Mouse (Mus musculus) spleen, postnatal 4 days (tissue): ENCODE results near the gene Urgcp.

Experiments
- DNase-seq, 2 experiments: peaks; one replicate each; pipeline ENCODE4 v3.0.0; 2022; ENCODE audit warnings: low spot score in 2 of 2

Gene Urgcp

DNA sequence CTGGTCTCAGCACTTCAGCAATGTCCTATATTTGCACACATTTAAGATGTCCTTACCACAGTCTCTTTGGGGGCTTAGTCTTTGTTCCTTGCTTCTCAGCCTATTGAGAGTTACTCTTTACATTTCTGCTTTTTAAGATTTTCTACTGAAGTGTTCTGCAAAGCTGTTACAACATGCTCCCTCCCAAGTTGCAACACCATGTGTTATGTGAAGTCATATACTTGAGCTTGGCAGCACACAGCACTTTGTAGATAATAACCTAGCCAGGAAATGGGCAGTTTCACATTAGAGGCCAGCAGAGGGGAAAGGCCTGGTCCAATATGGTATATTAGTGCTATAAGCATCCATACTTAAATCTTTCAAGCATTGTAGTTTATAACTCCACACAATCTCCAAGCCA, 23.6 kb upstream of the Urgcp start:
- no peak for DNase-seq

DNA sequence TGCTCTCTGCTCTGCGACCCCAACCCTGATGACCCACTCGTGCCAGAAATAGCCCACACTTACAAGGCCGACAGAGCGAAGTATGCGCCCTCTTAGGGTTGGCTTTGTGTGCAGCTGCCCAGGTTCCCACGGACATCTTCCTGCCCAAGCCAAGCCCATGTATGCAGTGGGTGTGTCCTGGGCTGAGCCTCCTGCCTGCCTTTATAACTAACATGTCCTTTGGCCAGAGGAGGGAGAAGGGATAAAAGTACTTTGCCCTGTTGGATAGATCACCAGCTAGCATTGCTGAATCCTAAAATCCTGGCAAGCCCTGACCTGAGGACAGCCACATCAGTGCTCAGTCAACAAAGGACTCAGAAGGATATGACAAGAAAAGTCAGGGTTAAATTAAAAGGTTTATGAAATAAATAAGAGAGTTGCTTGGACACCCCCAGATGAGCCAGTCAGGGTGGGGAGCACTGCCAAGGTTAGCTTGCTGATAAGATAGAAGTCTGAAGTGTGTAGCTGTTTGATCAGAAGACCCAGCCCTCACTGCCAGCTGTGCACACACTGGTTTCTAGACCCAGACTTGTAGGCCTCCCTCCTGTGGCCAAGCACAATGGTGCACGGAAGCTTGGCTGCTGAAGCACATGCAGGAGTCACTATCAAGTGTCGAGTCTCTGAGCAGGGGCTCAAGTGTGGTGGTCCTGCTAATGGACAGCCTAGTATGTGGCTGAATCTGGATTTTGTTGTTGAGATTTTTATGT, 20.2 kb upstream of the Urgcp start:
- DNase-seq = no peak

DNA sequence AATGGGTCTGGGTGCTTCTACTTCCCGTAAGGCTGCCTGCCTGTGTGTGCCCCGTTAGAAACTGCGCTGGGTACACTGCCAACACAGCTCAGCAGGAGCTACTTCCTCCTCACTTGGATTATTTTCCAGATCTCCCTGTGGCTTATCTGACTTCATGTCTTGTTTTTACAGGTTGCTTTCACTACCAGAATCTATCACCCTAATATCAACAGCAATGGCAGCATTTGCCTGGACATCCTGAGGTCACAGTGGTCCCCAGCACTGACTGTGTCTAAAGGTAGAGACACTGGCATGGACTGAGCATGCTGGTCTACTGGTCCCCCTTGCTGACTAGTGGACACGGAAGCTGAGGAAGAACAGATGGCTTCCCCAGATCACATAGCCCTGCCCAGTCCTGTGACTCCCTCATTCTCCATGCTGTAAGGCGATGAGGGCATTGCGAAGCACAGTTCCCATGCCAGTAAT, 17.9 kb upstream of the Urgcp start:
- no peak for DNase-seq

DNA sequence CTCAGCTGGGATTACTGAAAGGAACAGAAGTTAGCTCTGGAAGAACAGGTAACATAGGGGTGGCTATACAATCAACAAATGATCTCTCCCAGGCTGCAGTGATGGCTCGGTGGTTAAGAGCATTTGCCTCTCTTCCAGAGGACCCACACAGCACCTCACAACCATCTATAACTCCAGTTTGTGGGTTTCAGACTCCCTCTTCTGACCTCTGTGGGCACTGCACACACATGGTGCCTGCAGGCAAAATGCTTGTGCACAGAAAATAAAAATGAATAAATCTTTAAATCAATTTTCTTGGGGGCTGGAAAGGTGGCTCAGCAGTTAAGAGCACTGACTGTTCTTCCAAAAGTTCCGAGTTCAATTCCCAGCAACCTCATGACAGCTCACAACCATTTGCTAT, 16.3 kb upstream of the Urgcp start:
- DNase-seq = no peak

DNA sequence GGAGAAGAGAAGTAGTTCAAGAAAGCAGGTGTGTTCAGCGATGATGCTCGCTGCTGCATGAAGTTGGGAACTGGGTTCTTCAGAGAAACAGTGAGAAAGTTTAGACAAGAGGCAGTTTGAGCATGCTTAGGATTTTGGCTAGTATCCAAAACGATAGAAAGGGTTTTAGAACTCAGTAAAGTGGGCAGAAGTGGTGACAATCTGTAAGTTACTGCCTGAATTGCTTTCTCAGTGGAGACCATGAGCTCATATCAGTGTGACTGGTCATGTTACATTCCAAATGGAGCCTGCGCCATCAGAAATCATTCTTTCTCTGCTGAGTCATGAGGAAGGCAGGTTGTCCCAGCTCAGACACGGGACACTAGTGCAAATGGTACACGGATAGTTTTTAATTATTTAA, 3.8 kb upstream of the Urgcp start:
- DNase-seq = no peak

DNA sequence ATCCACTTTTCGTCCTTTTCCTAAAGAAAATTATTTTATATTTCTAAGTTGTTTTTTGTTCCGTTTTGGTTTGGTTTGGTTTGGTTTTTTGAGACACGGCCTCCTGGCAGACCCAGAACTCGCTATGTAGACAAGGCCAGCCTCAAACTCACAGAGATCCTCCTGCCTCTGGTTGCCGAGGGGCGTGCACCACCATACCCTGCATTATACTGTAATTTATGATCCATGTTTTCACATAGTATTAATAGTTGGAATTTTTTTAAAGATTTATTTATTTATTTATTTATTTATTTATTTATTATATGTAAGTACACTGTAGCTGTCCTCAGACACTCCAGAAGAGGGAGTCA, 432 bp upstream of the Urgcp start:
- DNase-seq = no peak

DNA sequence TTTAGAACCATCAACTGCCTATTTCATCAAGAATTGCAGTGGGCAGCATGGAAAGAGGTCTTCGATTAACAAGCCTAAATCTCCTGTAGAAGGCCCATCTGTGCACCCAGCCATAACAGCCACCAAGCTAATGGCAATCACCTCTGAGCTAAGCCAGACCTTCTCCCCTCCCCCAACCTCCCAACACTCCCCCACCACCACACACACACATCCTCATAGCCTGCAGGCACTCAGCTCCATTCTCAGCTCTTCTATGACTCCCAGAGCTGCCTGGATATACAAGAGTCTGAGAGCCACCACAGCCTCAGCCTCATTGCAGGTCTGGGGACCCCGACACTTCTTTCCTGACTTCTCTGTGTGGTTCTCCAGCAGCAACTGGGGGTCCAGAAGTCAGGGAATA, 8.4 kb downstream of the Urgcp start:
- no peak for DNase-seq

DNA sequence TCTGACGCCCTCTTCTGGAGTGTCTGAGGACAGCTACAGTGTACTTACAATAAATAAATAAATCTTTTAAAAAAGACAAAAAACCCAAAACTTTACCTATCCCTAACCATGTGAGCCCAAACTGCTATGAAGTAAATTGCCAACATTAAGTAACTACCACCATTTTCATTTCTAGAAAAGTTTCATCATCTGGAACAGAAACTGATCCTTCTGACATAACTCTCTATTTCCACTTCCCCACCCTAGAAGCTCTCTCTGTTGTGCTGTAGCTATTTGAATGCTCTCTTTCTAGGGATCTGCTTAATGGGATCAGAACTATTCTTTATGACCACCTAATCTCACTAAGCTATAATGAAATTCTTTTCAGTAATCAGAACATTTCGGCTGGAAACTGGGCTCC, 17.2 kb downstream of the Urgcp start:
- no peak for DNase-seq

DNA sequence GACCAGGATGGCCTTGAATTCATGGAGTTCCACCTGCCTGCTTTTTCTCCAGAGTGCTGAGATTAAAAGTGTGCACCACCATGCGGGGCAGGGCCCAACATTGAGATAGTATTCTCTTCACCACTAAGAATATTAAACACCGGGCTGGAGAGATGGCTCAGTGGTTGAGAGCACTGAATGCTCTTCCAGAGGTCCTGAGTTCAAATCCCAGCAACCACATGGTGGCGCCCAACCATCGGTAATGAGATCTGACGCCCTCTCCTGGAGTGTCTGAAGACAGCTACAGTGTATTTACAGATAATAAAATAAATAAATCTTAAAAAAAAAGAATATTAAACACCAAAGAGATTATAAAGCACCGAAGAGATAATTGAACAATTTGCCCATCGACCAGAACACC, 20.1 kb downstream of the Urgcp start:
- DNase-seq = peak; percentile 46 to 71

DNA sequence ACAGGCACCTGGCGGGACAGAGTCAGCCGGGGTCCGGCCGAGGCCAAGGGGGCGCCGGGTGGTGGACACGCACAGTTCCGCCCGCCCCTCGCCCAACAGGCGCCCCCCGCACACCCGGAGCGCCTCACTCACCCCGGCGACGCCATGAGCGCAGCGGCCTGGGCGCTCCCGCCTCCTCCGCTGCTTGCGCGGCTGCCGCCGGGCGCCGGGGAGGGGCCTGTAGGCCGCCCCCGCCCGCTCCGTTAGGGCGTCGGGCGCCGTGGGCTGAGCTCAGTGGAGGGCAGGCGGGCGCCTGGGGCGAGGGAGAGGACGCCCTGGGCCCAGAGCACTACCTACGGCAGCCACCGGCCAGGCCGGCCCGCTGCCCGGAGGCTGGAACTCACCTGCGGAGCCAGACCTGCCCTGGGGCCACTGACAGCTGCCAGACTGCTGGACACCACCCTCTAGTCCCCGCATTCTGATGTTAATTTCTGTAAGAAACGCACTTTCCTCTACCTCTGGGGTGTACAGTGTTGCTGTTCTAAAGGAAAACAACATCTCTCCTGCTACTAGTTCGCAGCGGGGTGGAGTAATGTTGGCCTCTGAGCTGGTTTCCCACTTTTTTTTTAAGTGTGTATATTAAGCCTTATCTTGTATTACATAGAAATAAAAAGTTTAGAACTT, 21.1 kb downstream of the Urgcp start:
- peak; percentile 83 to 93 for DNase-seq

DNA sequence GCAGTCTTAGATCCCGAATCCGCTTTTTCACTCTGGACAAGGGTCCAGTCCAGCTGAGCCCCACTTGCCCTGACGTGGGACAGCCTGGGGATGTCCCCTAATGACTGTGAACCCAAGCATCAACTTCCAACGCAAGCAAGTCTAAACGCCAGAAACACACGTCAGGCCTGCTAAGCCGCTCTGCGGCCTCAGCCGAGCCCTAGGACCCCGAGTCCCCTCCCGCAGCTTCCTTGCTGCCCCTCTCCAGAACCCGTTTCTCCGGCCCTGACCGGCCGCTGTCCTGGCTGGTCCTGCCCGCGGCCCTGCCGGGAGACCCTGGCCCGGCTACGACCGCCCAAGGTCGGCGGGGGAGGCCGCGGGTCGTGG, 21.6 kb downstream of the Urgcp start:
- no peak for DNase-seq

DNA sequence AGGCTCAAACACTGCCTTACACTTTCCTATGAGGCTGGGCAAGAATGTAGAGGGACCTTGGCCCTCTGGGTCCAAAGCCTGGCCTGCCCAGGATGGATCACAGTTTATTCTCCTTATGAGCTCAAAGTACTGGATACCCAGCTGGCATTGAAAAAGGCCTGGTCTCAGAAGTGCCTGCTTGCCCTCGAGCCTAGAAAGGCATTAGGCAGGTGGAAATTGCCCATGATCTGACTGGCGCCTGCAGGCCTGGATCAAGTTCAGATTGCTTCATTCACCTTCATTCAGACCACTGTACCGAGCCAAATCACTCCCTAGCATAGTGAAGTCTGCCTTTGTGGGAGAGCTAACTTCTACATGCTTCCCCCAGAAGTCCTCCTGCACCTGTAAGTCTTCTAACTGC, 22.3 kb downstream of the Urgcp start:
- no peak for DNase-seq

DNA sequence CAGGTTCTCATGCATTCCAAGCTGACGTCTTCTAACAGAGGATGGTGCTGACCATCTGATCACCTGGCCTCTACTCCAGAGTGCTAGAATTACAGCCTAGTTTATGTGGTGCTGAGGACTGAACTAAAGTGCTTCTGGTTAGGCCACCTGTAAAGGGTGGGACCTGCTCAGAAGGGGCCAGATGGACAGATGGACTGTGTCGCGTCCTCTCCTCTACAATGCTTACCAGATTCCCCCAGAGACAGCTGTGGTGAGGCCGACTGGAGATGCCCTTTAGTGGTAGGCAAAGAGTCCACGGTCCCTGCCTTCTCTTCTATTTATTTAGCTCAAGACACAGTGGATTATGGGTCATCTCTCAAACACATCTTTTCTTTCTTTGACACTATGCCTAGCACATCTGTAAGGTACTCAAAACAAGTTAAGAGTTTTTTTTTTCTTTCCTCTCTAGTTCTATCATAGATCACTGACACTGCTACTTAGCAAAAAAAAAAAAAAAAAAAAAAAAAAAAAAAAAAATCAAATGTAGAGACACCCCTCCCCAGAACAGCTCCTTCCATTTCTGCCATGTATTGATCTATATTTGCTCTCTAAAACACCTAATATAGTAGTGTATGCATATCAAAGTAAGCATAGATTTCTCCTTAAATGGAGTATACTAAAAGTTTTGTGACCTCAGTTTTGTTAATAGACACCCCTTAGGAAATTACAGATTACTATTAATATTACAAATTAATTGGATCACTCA, 23.1 kb downstream of the Urgcp start:
- DNase-seq = peak in 1 of 2 experiments; percentile 56

DNA sequence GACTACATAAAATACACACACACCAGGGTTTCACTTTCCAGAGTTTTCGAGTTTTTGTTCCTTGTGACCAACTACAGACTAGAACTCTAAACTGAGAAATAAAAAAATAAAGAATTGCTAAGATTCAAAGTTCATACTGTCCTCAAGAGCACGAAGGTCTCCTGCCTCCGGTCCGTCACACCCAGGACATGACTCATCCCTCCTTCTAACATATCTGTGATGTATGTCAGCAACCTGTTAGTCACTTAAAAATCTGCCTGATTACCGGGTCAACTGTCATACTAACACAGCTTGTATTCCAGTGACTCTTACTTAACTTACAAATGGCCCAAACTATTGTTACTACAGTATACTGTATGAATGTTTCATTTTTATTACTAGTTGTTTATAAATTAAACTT, 25.0 kb downstream of the Urgcp start:
- DNase-seq = no peak

DNA sequence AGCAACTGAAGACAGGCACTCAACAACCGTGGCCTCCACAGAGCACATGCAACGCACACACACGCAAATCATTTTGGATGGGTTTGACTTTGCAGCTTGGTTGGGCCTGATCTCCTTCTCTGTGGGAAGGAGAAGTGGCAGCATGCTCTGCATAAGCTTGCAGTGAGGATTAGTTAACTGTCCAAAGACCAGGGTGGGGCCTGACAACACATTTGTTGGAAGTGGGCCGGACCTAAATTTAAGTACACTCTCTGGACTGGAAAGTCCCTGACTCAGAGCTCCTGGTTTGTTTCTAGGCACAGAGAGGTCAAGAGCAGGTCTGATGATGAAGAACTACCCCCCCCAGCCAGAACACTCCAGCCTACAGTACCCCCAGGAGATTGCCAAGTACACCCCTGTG, 27.9 kb downstream of the Urgcp start:
- DNase-seq = no peak

DNA sequence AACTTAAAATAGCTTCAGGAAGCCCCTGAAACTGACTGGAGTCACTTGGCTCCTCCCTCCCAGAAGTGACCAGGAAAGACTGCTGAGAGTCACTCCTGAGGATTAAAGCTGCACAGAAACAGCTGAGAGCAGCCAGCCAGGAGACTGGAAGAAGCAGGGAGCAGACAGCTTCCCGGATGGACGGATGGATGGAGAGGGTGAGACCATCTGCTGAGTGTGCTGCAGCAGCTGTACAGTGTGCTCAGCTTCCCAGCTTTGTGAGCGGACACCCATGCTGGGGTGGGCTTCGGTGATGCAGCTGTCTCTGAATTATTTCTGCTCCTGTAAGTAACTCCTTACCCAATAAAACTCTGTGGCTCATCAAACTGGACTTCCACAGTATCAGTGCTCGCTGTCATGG, 29.8 kb downstream of the Urgcp start:
- DNase-seq = peak in 1 of 2 experiments; percentile 46

DNA sequence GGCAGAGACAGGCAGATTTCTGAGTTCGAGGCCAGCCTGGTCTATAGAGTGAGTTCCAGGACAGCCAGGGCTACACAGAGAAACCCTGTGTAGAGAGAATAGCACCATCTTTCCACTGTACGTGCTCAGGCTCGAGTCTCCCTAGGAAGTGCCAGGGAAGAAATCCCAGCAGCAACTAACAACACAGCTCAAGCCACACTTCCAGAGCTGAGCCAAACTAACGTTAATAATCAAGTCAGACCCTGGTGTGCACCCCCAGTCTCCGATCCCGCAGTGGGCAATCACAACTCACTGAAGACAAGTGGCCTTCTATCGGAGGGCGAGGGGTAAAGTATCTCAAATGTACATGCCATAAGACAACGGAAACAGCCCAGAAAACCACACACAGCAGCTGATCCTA, 32.6 kb downstream of the Urgcp start:
- peak in 1 of 2 experiments; percentile 51 for DNase-seq

DNA sequence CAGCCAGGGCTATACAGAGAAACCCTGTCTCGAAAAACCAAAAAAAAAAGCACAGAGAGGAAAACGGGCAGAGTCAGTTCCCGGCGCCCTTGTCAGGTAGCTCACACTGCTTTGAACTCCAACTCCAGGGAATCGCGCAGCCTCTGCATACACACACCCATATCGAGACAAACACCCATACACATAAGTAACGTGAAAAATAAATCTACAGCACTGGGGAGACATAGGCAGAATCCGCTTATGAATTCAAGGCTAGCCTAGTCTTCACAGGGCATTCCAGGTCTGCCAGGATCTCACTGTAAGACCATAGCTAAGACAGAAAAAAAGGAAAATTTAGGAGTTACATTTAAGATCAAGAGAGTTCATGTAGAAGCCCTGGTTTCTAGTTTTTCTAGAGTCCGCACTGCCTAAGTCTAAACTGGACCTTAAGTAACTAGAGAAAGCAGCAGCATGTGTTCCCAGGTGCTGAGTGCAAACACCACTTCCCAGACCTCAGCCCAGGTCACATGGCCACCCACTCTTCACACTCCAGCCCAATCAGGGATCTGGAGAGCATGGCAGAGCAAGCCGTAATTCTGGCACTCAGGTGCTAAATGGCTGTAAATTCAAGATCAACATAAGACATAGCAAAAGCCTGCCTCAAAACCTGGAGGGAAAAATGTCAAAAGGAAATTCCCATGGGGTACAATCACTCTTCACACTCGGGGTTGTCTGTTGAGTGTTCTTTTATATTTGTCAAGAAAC, 43.4 kb downstream of the Urgcp start:
- DNase-seq = no peak

DNA sequence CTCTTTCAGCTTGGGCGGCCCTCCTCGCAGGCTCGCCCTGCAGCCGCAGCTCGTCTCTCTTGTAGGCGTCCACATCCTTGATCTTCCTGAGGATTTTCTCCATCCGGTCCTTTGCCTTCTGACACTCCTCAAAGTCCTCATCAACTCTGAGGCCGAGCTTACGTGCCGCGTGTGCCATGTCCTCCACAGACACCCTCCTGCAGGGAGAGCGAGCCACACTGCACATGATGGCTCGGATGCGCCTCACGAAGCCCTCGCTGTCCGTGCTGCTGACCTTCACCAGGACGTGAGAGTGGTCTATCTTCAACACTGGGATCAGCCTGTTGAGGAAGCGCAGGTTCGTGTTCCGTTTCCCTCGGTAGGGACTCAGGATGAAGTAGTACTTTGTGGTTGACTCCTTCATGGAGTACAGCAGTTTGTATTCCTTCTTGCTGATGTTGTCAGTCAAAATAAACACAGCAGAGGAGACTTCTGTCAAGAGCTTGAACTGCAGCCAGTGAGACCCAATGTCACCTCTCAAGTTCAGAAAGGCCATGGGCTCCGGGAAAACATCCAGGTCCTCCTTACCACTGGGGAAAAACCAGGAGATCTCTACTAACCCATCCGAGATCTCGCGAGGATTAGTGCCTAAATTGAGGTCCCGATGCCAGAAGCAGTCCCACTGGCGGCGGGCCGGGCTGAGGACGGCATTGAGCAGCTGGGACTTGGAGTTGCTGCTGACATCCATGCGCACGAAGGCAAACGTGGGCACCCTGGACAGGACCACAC, 45.1 kb downstream of the Urgcp start:
- peak in 1 of 2 experiments; percentile 54 for DNase-seq

DNA sequence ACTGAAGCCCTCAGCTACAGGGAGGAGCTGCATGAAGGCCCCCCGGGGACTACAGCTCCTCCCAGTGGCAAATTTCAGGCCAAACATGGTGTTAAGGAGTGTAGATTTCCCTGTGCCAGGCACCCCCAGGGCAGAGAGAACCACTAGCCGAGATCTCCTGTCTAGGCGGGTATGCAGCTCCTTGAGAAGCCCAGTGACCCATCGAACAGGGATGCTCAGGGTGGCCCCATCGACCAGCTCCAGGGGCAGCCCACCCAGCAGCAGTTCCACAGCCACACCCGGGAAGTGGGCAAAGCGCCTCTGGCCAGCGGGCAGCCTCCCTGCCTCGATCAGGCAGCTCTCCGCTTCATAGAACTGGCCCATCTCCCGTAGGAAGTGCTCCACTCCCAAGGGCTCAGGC, 45.9 kb downstream of the Urgcp start:
- DNase-seq = peak in 1 of 2 experiments; percentile 61

DNA sequence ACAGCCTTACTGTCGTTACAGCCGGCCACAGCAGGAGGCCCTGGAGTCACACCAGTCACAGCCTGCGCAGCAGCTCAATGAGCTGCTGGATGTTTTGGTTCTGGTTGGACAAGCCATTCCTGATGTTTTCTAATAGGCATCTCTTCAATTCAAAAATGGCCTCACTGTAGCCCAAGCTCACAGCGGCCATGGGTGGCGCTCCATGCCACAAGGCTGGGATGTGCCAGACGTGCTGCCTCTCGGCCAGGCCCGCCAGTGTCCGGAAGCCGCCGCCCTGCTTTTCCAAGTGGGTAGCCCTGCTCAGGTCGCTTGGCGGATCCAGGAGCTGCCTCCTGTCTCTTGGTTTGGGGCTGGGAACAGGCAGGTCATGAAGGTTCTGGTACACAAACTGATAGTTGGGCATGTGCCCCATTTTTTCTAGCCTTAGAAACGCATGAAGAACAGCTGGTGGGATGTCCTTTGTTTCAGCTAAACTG, 46.5 kb downstream of the Urgcp start, which contains the start of gene Mrps24:
TSS of gene Mrps24 (minus strand) at position 51 of the 476 bp plus-strand sequence.
- peak in 1 of 2 experiments; percentile 62 for DNase-seq
